Mouse (Mus musculus) hindbrain, embryonic 12.5 days (tissue): Measurements from ENCODE around the gene Nfatc3. TPM values are rescaled to one million over a fixed set of nuclear protein-coding genes. Genes with fewer than 3 reads are reported as not detected.
A peak's percentile ranks its signal among the peaks of the same experiment; 100 is the strongest.

Experiments
- ATAC-seq: fragments of 200-750 bp; cut with Nextera tagmentation; 2 replicates; pipeline ENCODE4 v1.8.0; 2017; ENCODE audit warnings: moderate TSS enrichment; ENCODE audit not compliant: low FRiP score
- H3K27ac ChIP-seq: fragments of 300-500 bp; sonication (generic); 2 replicates; pipeline ENCODE4 v1.5.1; 2016; ENCODE audit warnings: mild to moderate bottlenecking
- H3K27me3 ChIP-seq: fragments of 300-500 bp; sonication (generic); 2 replicates; pipeline ENCODE4 v1.6.1; 2016; ENCODE audit warnings: mild to moderate bottlenecking
- H3K36me3 ChIP-seq: fragments of 300-500 bp; sonication (generic); 2 replicates; pipeline ENCODE4 v1.6.1; 2016; ENCODE audit warnings: mild to moderate bottlenecking
- H3K4me1 ChIP-seq: fragments of 300-500 bp; sonication (generic); 2 replicates; pipeline ENCODE4 v1.6.1; 2016
- H3K4me2 ChIP-seq: fragments of 300-500 bp; sonication (generic); replicated peaks from 2 replicates; pipeline ENCODE4 v1.6.1; 2016; ENCODE audit warnings: mild to moderate bottlenecking
- H3K4me3 ChIP-seq: fragments of 300-500 bp; sonication (generic); 2 replicates; pipeline ENCODE4 v1.5.1; 2016; ENCODE audit warnings: mild to moderate bottlenecking
- H3K9ac ChIP-seq: fragments of 300-500 bp; sonication (generic); 2 replicates; pipeline ENCODE4 v1.6.1; 2016; ENCODE audit warnings: mild to moderate bottlenecking, moderate library complexity
- H3K9me3 ChIP-seq: fragments of 300-500 bp; sonication (generic); replicated peaks from 2 replicates; pipeline ENCODE4 v1.6.1; 2016; ENCODE audit warnings: mild to moderate bottlenecking
- WGBS: fragments of 180-500 bp; shearing (Covaris S2); methylation state at CpG from one replicate; pipeline ENCODE4 v1.1.7; 2016; 5-methylcytosine and 5-hydroxymethylcytosine counted together
- polyA plus RNA-seq: library from polyadenylated mRNA; unstranded; fragments of >200 nt; fragmentation: Nextera tagmentation; extraction: Ambion mirVana; gene quantifications from 2 replicates; pipeline ENCODE4 v1.2.1, GENCODE M21; 2016

Nfatc3 gene
- polyA plus RNA-seq, 1 experiment from 2014 or later, result 6.7 TPM

DNA sequence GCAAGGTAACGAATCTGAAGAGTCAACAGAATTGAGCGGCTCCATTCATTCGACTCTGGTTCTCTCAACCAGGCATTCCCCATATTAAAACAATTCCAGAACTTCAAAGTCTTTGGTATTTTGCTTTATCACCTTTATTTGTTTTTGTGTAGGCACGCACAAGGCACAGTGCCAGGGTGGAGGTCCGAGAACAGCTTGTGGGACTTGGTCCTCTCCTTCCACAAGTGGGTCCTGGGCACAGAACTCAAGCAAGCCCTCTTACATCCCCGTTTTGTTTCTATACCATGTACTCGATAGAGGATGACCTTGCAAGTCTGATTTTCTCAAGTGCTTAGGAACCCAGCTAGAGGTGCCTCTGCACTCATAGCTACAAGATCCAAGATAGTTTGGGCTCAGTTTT, 80.0 kb downstream of the Nfatc3 start:
- 19% methylated on average over 7 of the region's 7 CpGs for WGBS
- peak overlapping the region; percentile 46; the same call in 1 of the 2 replicates for H3K9ac ChIP-seq
- peaks cover 69% of the 10 kb centered on the region for H3K27me3 ChIP-seq
- no peaks in the 10 kb centered on the region for H3K36me3 ChIP-seq
- H3K4me1 ChIP-seq, result peaks cover 29% of the 10 kb centered on the region
- peak overlapping the region; percentile 76 for H3K4me2 ChIP-seq
- no peak overlapping the region for H3K27ac ChIP-seq
- ATAC-seq, result no peak
- peak overlapping the region; percentile 41 for H3K4me3 ChIP-seq
- no peaks in the 10 kb centered on the region for H3K9me3 ChIP-seq

- no peak overlapping the region for H3K4me2 ChIP-seq
- no peak for ATAC-seq
- H3K27ac ChIP-seq, result no peak overlapping the region
- H3K4me3 ChIP-seq, result no peak overlapping the region
- no peaks in the 10 kb centered on the region for H3K36me3 ChIP-seq
- no peaks in the 10 kb centered on the region for H3K9me3 ChIP-seq
- H3K4me1 ChIP-seq, result peaks cover 29% of the 10 kb centered on the region
- no peak overlapping the region for H3K9ac ChIP-seq
- peaks cover 53% of the 10 kb centered on the region for H3K27me3 ChIP-seq
- 74% methylated on average over 5 of the region's 5 CpGs for WGBS
Measured at GRCm38 (mm10) chr8:106140191-106140590, 81.6 kb downstream of the Nfatc3 start.

- no peak overlapping the region for H3K27ac ChIP-seq
- no peaks in the 10 kb centered on the region for H3K36me3 ChIP-seq
- peak; percentile 57 for ATAC-seq
- H3K4me2 ChIP-seq, result no peak overlapping the region
- peaks cover 48% of the 10 kb centered on the region for H3K27me3 ChIP-seq
- no peaks in the 10 kb centered on the region for H3K9me3 ChIP-seq
- H3K4me3 ChIP-seq, result no peak overlapping the region
- WGBS, result 18% methylated on average over 13 of the region's 13 CpGs
- H3K9ac ChIP-seq, result no peak overlapping the region
- peaks cover 26% of the 10 kb centered on the region for H3K4me1 ChIP-seq
Measured at GRCm38 (mm10) chr8:106140769-106141168, 82.1 kb downstream of the Nfatc3 start.

- Histone ChIP-seq H3K4me1 (0 out of 2 replicates have a peak, but pooled peaks cover 2% of the 10 kb centered on the region), H3K27ac (no peak overlapping the region), H3K27me3 (peaks cover 2% of the 10 kb centered on the region), H3K36me3 (no peaks in the 10 kb centered on the region), H3K4me3 (no peak overlapping the region), H3K9ac (no peak overlapping the region), H3K4me2 (no peak overlapping the region), H3K9me3 (no peaks in the 10 kb centered on the region)
- no peak for ATAC-seq
- WGBS, result 86% methylated on average over 2 of the region's 2 CpGs
Measured at GRCm38 (mm10) chr8:106145331-106145730, 86.7 kb downstream of the Nfatc3 start.

GRCm38 (mm10) chr8:106146014-106146413, 87.4 kb downstream of the Nfatc3 start:
- Histone ChIP-seq H3K27me3 (no peaks in the 10 kb centered on the region; the same call in 1 of the 2 replicates), H3K9ac (no peak overlapping the region), H3K4me2 (no peak overlapping the region), H3K4me3 (no peak overlapping the region), H3K36me3 (no peaks in the 10 kb centered on the region), H3K27ac (no peak overlapping the region), H3K4me1 (peaks cover 6% of the 10 kb centered on the region), H3K9me3 (no peaks in the 10 kb centered on the region)
- WGBS, result 91% methylated on average over 4 of the region's 4 CpGs
- no peak for ATAC-seq

- Histone ChIP-seq H3K27me3 (no peaks in the 10 kb centered on the region; the same call in 1 of the 2 replicates), H3K27ac (no peak overlapping the region), H3K4me2 (no peak overlapping the region), H3K4me1 (peaks cover 13% of the 10 kb centered on the region), H3K36me3 (no peaks in the 10 kb centered on the region), H3K9ac (no peak overlapping the region), H3K4me3 (no peak overlapping the region), H3K9me3 (no peaks in the 10 kb centered on the region)
- 87% methylated on average over 6 of the region's 6 CpGs for WGBS
- no peak for ATAC-seq
Measured at GRCm38 (mm10) chr8:106147868-106148565, 89.4 kb downstream of the Nfatc3 start.

GRCm38 (mm10) chr8:106149025-106149424, 90.4 kb downstream of the Nfatc3 start:
- Histone ChIP-seq H3K36me3 (no peaks in the 10 kb centered on the region), H3K9ac (no peak overlapping the region), H3K9me3 (no peaks in the 10 kb centered on the region), H3K4me2 (no peak overlapping the region), H3K27me3 (no peaks in the 10 kb centered on the region; the same call in 1 of the 2 replicates), H3K4me1 (peaks cover 13% of the 10 kb centered on the region), H3K27ac (no peak overlapping the region), H3K4me3 (no peak overlapping the region)
- no peak for ATAC-seq
- WGBS, result 88% methylated on average over 6 of the region's 6 CpGs

DNA sequence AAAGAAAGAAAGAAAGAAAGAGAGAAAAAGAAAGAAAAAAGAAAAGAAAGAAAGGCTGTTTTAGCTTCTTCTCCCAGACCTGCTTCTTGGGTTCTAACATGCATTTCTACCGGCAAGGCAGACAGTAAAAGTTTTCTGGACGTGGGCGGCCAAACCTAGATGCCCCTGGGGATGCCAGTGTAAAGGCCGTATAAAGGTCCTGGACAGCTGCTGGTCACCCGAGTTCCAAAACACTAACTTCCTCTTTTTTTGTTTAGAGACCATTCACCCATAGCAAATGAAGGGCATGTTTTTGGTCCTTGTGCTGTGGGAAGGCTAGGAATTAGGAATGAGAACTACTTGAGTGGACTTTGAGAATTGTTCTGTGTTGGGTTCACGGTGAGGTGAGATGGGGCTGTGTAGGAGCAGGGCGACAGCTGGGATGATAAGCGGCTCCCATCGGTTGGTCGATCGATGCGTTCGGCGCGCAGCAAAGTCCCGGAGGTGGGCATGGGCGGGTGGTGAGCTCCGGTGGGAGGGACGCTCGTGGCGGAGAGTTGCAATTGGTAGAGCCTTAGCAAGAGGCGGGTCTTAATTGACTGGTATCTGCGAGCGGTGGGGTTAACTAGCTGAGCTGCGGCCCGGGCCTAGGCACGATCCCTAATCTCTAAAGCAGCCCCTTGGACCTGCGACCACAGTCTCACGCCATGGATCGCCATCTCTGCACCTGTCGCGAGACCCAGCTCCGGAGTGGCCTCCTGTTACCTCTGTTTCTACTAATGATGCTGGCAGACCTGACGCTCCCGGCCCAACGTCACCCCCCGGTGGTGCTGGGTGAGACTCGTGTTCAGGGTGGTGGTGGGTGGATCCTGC, 91.4 kb downstream of the Nfatc3 start, which contains the start of gene Pla2g15:
Pla2g15 (plus strand) TSS at position 599 of the 852 bp plus-strand sequence.
- H3K4me3 ChIP-seq, result peak within 1 kb of the TSS; percentile 75
- WGBS, result 2% methylated on average over 38 of the region's 38 CpGs
- H3K4me2 ChIP-seq, result peak within 1 kb of the TSS; percentile 78
- 0 out of 2 replicates have a peak within 1 kb of the TSS, but pooled peaks have one; percentile 9 for H3K27ac ChIP-seq
- H3K4me1 ChIP-seq, result peaks cover 13% of the 10 kb centered on the region
- no peaks in the 10 kb centered on the region; the same call in 1 of the 2 replicates for H3K27me3 ChIP-seq
- H3K9me3 ChIP-seq, result no peaks in the 10 kb centered on the region
- peaks cover 8% of the 10 kb centered on the region; the same call in 1 of the 2 replicates for H3K36me3 ChIP-seq
- peak within 1 kb of the TSS; percentile 80 for H3K9ac ChIP-seq
- ATAC-seq, result peak; percentile 98

- peaks cover 13% of the 10 kb centered on the region for H3K4me1 ChIP-seq
- peak overlapping the region; percentile 78 for H3K4me2 ChIP-seq
- 23% methylated on average over 8 of the region's 8 CpGs for WGBS
- H3K27ac ChIP-seq, result 0 out of 2 replicates have a peak overlapping the region, but pooled peaks have one; percentile 9
- no peak; the same call in 1 of the 2 replicates for ATAC-seq
- no peaks in the 10 kb centered on the region; the same call in 1 of the 2 replicates for H3K27me3 ChIP-seq
- peak overlapping the region; percentile 75 for H3K4me3 ChIP-seq
- H3K36me3 ChIP-seq, result peaks cover 11% of the 10 kb centered on the region; the same call in 1 of the 2 replicates
- H3K9me3 ChIP-seq, result no peaks in the 10 kb centered on the region
- H3K9ac ChIP-seq, result peak overlapping the region; percentile 80
Measured at GRCm38 (mm10) chr8:106150653-106151000, 92.0 kb downstream of the Nfatc3 start.

- WGBS, result 87% methylated on average over 9 of the region's 9 CpGs
- Histone ChIP-seq H3K27me3 (no peaks in the 10 kb centered on the region; the same call in 1 of the 2 replicates), H3K27ac (no peak overlapping the region)
Measured at GRCm38 (mm10) chr8:106151041-106151440, 92.4 kb downstream of the Nfatc3 start.

GRCm38 (mm10) chr8:106152876-106153275, 94.2 kb downstream of the Nfatc3 start:
- Histone ChIP-seq H3K4me1 (peaks cover 13% of the 10 kb centered on the region), H3K9me3 (no peaks in the 10 kb centered on the region), H3K36me3 (peaks cover 20% of the 10 kb centered on the region), H3K27ac (no peak overlapping the region), H3K27me3 (no peaks in the 10 kb centered on the region; the same call in 1 of the 2 replicates), H3K4me3 (no peak overlapping the region), H3K9ac (no peak overlapping the region), H3K4me2 (no peak overlapping the region)
- 82% methylated on average over 4 of the region's 4 CpGs for WGBS
- ATAC-seq, result no peak

More at GRCm38 (mm10) chr8:106151041-106151440, 92.4 kb downstream of the Nfatc3 start:
- Histone ChIP-seq H3K4me3 (peak overlapping the region; percentile 75), H3K4me1 (peaks cover 13% of the 10 kb centered on the region), H3K9me3 (no peaks in the 10 kb centered on the region), H3K4me2 (peak overlapping the region; percentile 78), H3K9ac (peak overlapping the region; percentile 80; the same call in 1 of the 2 replicates), H3K36me3 (peaks cover 13% of the 10 kb centered on the region; the same call in 1 of the 2 replicates)
- ATAC-seq, result no peak

DNA sequence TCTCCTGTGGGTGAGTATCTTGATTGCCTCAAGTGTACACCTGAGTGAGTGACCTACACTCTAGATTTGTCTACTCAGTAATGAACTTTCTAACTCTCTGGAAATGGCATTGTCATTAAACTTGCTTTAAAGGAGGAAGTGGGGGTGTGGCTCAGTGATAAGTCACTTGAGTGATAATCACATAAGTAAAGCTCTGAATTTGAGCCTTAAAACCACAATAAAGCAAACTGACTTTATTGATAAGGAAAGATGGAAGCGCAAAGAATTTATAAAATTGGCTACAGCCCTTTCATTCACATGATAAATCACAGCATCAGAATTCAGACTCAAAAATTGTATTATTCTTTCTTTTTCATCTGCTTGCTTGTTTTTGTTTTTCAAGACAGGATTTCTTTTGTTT, 98.8 kb downstream of the Nfatc3 start:
- H3K4me1 ChIP-seq, result no peaks in the 10 kb centered on the region
- H3K9ac ChIP-seq, result no peak overlapping the region
- ATAC-seq, result no peak
- no peaks in the 10 kb centered on the region for H3K27me3 ChIP-seq
- H3K27ac ChIP-seq, result no peak overlapping the region
- H3K9me3 ChIP-seq, result no peaks in the 10 kb centered on the region
- H3K36me3 ChIP-seq, result peaks cover 52% of the 10 kb centered on the region
- no peak overlapping the region for H3K4me3 ChIP-seq
- WGBS, result 100% methylated on average over 1 of the region's 1 CpGs
- H3K4me2 ChIP-seq, result no peak overlapping the region
